ENCODE assay signal across 27 mouse cellular contexts in genomic region chr7:123130198-123130597, GRCm38 (mm10). TPM values are rescaled to one million over a fixed set of nuclear protein-coding genes. Genes with fewer than 3 reads are reported as not detected.
DNase-seq lines count a peak whose midpoint lies in the region; ATAC-seq lines count a peak whose summit lies in the region.
"Had no signal": no experiment of that assay in that cellular context is flagged by ENCODE, and none has a peak within 500 bp of the region (broad histone marks: within the 10 kb centered on the region; RNA-seq: fewer than 3 reads in every experiment).

No protein-coding gene starts in this region.

- H3K36me3 ChIP-seq in megakaryocyte, embryonic 14.5 days (replicated peaks; ENCODE audit: low read length) = peaks cover 58% of the 10 kb centered on the region
- H3K36me3 ChIP-seq in hindbrain, embryonic 13.5 days = peaks cover 6% of the 10 kb centered on the region

- H3K27ac ChIP-seq in hindbrain, embryonic 13.5 days = no peak overlapping the region
- H3K27ac ChIP-seq: embryonic facial prominence, embryonic 12.5 days; forebrain, embryonic 12.5 days; hindbrain, embryonic 12.5 days; limb, embryonic 12.5 days; liver, embryonic 14.5 days; midbrain, embryonic 13.5 days; neural tube, embryonic 12.5 days had no signal

- DNase-seq in heart, adult 11 months = peak; percentile 37
- no peak for DNase-seq in heart, postnatal 14 days
- DNase-seq in brain, adult 2 months (ENCODE audit: low read depth, low spot score) = peak; percentile 59
- no peak for DNase-seq in adrenal gland, postnatal 4 days (ENCODE audit: low spot score in 2 of 2)
- DNase-seq: adrenal gland, postnatal 36 days; cerebellum, adult 18-20 months; cerebellum, postnatal 14 days; gastrocnemius, postnatal 14 days; heart, adult 18-20 months; heart, postnatal 10 days; kidney, adult 18-20 months; kidney, postnatal 4 days; right cerebral cortex, postnatal 25 days; spleen, adult 18-20 months had no signal

- H3K4me2 ChIP-seq in hindbrain, embryonic 13.5 days = no peak overlapping the region
- H3K4me2 ChIP-seq: embryonic facial prominence, embryonic 12.5 days; forebrain, embryonic 12.5 days; heart, embryonic 12.5 days; hindbrain, embryonic 12.5 days; limb, embryonic 12.5 days; midbrain, embryonic 13.5 days; neural tube, embryonic 12.5 days had no signal

- no peaks in the 10 kb centered on the region for H3K9me3 ChIP-seq in megakaryocyte, embryonic 14.5 days
- H3K9me3 ChIP-seq in hindbrain, embryonic 13.5 days = no peaks in the 10 kb centered on the region
- H3K9me3 ChIP-seq: embryonic facial prominence, embryonic 12.5 days; forebrain, embryonic 12.5 days; heart, embryonic 12.5 days; hindbrain, embryonic 12.5 days; limb, embryonic 12.5 days; midbrain, embryonic 13.5 days; neural tube, embryonic 12.5 days had no signal

- ATAC-seq in megakaryocyte, adult 5-6 weeks (ENCODE audit: poor library complexity, severe bottlenecking) = no peak
- ATAC-seq in hindbrain, embryonic 13.5 days (ENCODE audit: low FRiP score) = no peak
- ATAC-seq: inflammation-experienced regulatory T-cells, adult 6 months; midbrain, embryonic 13.5 days had no signal

- peak overlapping the region; percentile 46 for H3K4me3 ChIP-seq in megakaryocyte, embryonic 14.5 days (replicated peaks)
- H3K4me3 ChIP-seq in hindbrain, embryonic 13.5 days = no peak overlapping the region
- H3K4me3 ChIP-seq: embryonic facial prominence, embryonic 12.5 days; erythroblast, embryonic 14.5 days; forebrain, embryonic 12.5 days; heart, embryonic 12.5 days; hindbrain, embryonic 12.5 days; limb, embryonic 12.5 days; midbrain, embryonic 13.5 days; neural tube, embryonic 12.5 days had no signal

- no peaks in the 10 kb centered on the region for H3K27me3 ChIP-seq in megakaryocyte, embryonic 14.5 days (replicated peaks)
- no peaks in the 10 kb centered on the region for H3K27me3 ChIP-seq in hindbrain, embryonic 13.5 days
- H3K27me3 ChIP-seq: embryonic facial prominence, embryonic 12.5 days; forebrain, embryonic 12.5 days; heart, embryonic 12.5 days; hindbrain, embryonic 12.5 days; limb, embryonic 12.5 days; midbrain, embryonic 13.5 days; neural tube, embryonic 12.5 days had no signal

- 53% methylated on average over 2 of the region's 2 CpGs for WGBS in hindbrain, embryonic 13.5 days

- H3K9ac ChIP-seq in hindbrain, embryonic 13.5 days = no peak overlapping the region
- H3K9ac ChIP-seq: embryonic facial prominence, embryonic 12.5 days; forebrain, embryonic 12.5 days; heart, embryonic 12.5 days; hindbrain, embryonic 12.5 days; limb, embryonic 12.5 days; liver, embryonic 14.5 days; midbrain, embryonic 13.5 days; neural tube, embryonic 12.5 days had no signal

- intact Hi-C loops in heart, postnatal 14 days (cut with DNase I) = no loop called here

- H3K4me1 ChIP-seq in megakaryocyte, embryonic 14.5 days = peaks cover 84% of the 10 kb centered on the region
- peaks cover 67% of the 10 kb centered on the region for H3K4me1 ChIP-seq in hindbrain, embryonic 13.5 days (replicated peaks)

RNA-seq across cellular contexts. Expression of gene Tnrc6a, which starts 6.5 kb away (rescaled TPM):
- total RNA-seq in heart, postnatal 14 days (2021) = 10 to 100 TPM; 42.7 to 45.6 TPM
- 14.5 and 41.6 TPM in 2 replicates for polyA plus RNA-seq in megakaryocyte, embryonic 14.5 days (2012; ENCODE audit: insufficient read depth, low replicate concordance)
- 22.2 and 25.5 TPM in 2 replicates for total RNA-seq in megakaryocyte, adult 5-6 weeks (2015)
- 23.3 and 28.9 TPM in 2 replicates for total RNA-seq in megakaryocyte, adult 5-6 weeks (2017)
- 10 to 100 TPM; 70.3 to 76.4 TPM for total RNA-seq in adrenal gland, postnatal 4 days (2021)
- 59.0 and 63.2 TPM in 2 replicates for polyA plus RNA-seq in hindbrain, embryonic 13.5 days (2015; fragmentation: Nextera tagmentation; extraction: Ambion mirVana)

Comparison
In these comparisons a context has a peak if more than half of its experiments do, and no peak if none do; other contexts are left out.
1. DNase-seq: peak in heart, adult 11 months (single experiment) and brain, adult 2 months (single experiment); none in heart, postnatal 14 days (0 of 2) and adrenal gland, postnatal 4 days (0 of 2).